Mouse (Mus musculus) B cell, adult 67 days (primary cell): ENCODE results near the gene Gm15091. TPM values are rescaled to one million over a fixed set of nuclear protein-coding genes. Genes with fewer than 3 reads are reported as not detected.

ENCODE experiments used
- total RNA-seq, 2 experiments: library from RNA; stranded (reverse); gene quantifications; 4 replicates each; pipeline ENCODE4 v1.2.4; 2023

Gene Gm15091
- total RNA-seq: not detected

DNA sequence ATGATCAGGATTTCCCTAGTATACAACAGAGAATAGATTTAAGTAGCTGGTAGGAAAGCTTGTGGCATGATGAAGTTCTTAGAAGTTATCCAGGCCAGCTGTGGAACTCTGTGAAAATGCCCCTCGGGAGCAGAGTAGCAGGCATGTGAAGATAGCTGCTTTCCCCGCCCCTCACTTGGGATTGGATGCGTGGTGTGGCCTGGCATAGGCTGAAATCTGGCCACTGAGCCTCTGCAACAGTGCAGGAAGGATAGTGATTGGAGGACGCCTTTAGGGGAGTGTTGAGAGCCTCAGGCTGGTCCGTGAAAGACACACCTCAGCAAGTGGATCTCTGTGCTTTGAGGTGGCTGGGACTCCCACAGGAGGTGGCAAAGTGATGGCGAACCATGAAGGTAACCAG lies at the start of gene Gm15091:
Gm15091 (plus strand) TSS at position 301 of the 400 bp plus-strand sequence.

Other genes with a start within 250 kb of the Gm15091 start
- not detected for gene Gm15097, start 157.2 kb upstream of the Gm15091 start, total RNA-seq